Mouse (Mus musculus) neural tube, embryonic 12.5 days (tissue): ENCODE measurements around the gene Tas1r1. TPM values are rescaled to one million over a fixed set of nuclear protein-coding genes. Genes with fewer than 3 reads are reported as not detected.

Experiments used
- polyA plus RNA-seq: library from polyadenylated mRNA; unstranded; fragments of >200 nt; fragmentation: Nextera tagmentation; extraction: Ambion mirVana; gene quantifications from 2 replicates; pipeline ENCODE4 v1.2.1, GENCODE M21; 2016

Gene Tas1r1
- polyA plus RNA-seq, 1 experiment from 2014 or later = 1.4 TPM

Other genes starting within 250 kb of the Tas1r1 start
- gene Camta1, start 176.7 kb downstream of the Tas1r1 start, polyA plus RNA-seq = 164 and 180 TPM in 2 replicates
- 84.0 and 91.4 TPM in 2 replicates for gene Dnajc11, start 104.9 kb downstream of the Tas1r1 start, polyA plus RNA-seq
- 32.2 and 36.2 TPM in 2 replicates for gene Thap3, start 49.6 kb downstream of the Tas1r1 start, polyA plus RNA-seq
- gene Phf13, start 42.3 kb downstream of the Tas1r1 start, polyA plus RNA-seq = 30.5 and 31.3 TPM in 2 replicates
- gene Klhl21, start 29.8 kb downstream of the Tas1r1 start, polyA plus RNA-seq = 7.2 and 7.6 TPM in 2 replicates
- gene Zbtb48, start 10.9 kb downstream of the Tas1r1 start, polyA plus RNA-seq = 17.8 and 20.4 TPM in 2 replicates
- 33.5 and 34.8 TPM in 2 replicates for gene Nol9, start 753 bp upstream of the Tas1r1 start, polyA plus RNA-seq
- gene Plekhg5, start 33.9 kb upstream of the Tas1r1 start, polyA plus RNA-seq = 10.4 and 10.6 TPM in 2 replicates
- gene Tnfrsf25, start 77.4 kb upstream of the Tas1r1 start, polyA plus RNA-seq = 0.80 and 1.2 TPM in 2 replicates
- gene Espn, start 113.8 kb upstream of the Tas1r1 start, polyA plus RNA-seq = 0.32 and 0.55 TPM in 2 replicates
- 0.24 and 1.7 TPM in 2 replicates for gene Hes2, start 120.3 kb upstream of the Tas1r1 start, polyA plus RNA-seq
- gene Acot7, start 139.6 kb upstream of the Tas1r1 start, polyA plus RNA-seq = 191 and 213 TPM in 2 replicates
- gene Gpr153, start 235.7 kb upstream of the Tas1r1 start, polyA plus RNA-seq = 13.9 and 15.5 TPM in 2 replicates